Mouse (Mus musculus) intestine, postnatal 0 days (tissue): ENCODE data around the gene Krt16. TPM values are rescaled to one million over a fixed set of nuclear protein-coding genes. Genes with fewer than 3 reads are reported as not detected.

Experiments
- ATAC-seq: fragments of 200-750 bp; cut with Nextera tagmentation; 2 replicates; pipeline ENCODE4 v1.8.0; 2017; ENCODE audit warnings: mild to moderate bottlenecking, moderate TSS enrichment, moderate library complexity
- H3K27ac ChIP-seq: fragments of 300-500 bp; sonication (generic); 2 replicates; pipeline ENCODE4 v1.5.1; 2014; ENCODE audit warnings: mild to moderate bottlenecking, low read depth, low read length, moderate library complexity
- H3K27me3 ChIP-seq: fragments of 300-500 bp; sonication (generic); replicated peaks from 2 replicates; pipeline ENCODE4 v1.6.1; 2014; ENCODE audit warnings: low read length, mixed read lengths; ENCODE audit not compliant: control insufficient read depth, insufficient read depth
- H3K36me3 ChIP-seq: fragments of 300-500 bp; sonication (generic); 2 replicates; pipeline ENCODE4 v1.6.1; 2014; ENCODE audit warnings: mild to moderate bottlenecking, moderate library complexity; ENCODE audit not compliant: control insufficient read depth, insufficient read depth
- H3K4me1 ChIP-seq: fragments of 300-500 bp; sonication (generic); replicated peaks from 2 replicates; pipeline ENCODE4 v1.6.1; 2014; ENCODE audit warnings: antibody characterized with exemption, low read length, mixed read lengths; ENCODE audit not compliant: control insufficient read depth, insufficient read depth
- H3K4me2 ChIP-seq: fragments of 300-500 bp; sonication (generic); replicated peaks from 2 replicates; pipeline ENCODE4 v1.6.1; 2014; ENCODE audit warnings: low read depth, mild to moderate bottlenecking, moderate library complexity
- H3K4me3 ChIP-seq: fragments of 300-500 bp; sonication (generic); 2 replicates; pipeline ENCODE4 v1.5.1; 2014; ENCODE audit warnings: low read depth, low read length
- H3K9ac ChIP-seq: fragments of 300-500 bp; sonication (generic); 2 replicates; pipeline ENCODE4 v1.6.1; 2014; ENCODE audit warnings: mild to moderate bottlenecking, low read depth, low read length
- H3K9me3 ChIP-seq: fragments of 300-500 bp; sonication (generic); 2 replicates; pipeline ENCODE4 v1.6.1; 2016; ENCODE audit warnings: mixed run types; ENCODE audit not compliant: control insufficient read depth
- CTCF ChIP-seq: sonication (generic); IDR thresholded peaks from 2 replicates; pipeline ENCODE4 v1.5.1; 2016; ENCODE audit warnings: low read depth, mild to moderate bottlenecking, control low read depth, antibody characterized with exemption, moderate library complexity
- WGBS: fragments of 180-500 bp; shearing (Covaris S2); extraction: QIAGEN DNeasy Blood & Tissue Kit; methylation state at CpG from one replicate; pipeline ENCODE4 v1.1.7; 2014; 5-methylcytosine and 5-hydroxymethylcytosine counted together
- polyA plus RNA-seq: library from polyadenylated mRNA; unstranded; fragments of >200 nt; fragmentation: Nextera tagmentation; extraction: Ambion mirVana; gene quantifications from 2 replicates; pipeline ENCODE4 v1.2.1, GENCODE M21; 2015

The Krt16 gene
- polyA plus RNA-seq, 1 experiment from 2014 or later, result not detected

DNA sequence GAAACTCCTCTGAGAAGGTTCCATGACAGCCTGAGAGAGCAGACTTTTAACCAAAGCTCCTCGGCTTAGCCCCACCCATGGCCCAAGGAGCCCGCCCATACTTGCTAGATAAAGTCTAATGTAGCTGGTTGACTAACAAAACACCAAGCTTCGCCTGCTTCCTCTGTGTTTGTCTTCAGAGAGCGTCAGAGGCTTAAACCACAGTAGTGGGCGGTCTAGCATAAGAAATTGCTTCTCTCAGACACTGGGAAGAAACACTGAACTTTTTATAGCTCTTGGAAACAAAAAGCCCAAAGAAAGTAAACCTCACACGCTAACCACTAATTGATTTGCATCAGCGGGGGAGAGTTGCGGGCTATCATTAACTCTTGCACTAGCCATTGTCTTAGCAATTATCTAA lies 27.0 kb downstream of the Krt16 start:
- TF ChIP-seq CTCF, result no peak
- no peak overlapping the region for H3K9ac ChIP-seq
- H3K4me3 ChIP-seq, result no peak overlapping the region
- no peak overlapping the region for H3K27ac ChIP-seq
- no peaks in the 10 kb centered on the region for H3K36me3 ChIP-seq
- H3K27me3 ChIP-seq, result no peaks in the 10 kb centered on the region
- ATAC-seq, result no peak
- 47% methylated on average over 8 of the region's 8 CpGs for WGBS
- H3K9me3 ChIP-seq, result peaks cover 6% of the 10 kb centered on the region; the same call in 1 of the 2 replicates
- H3K4me2 ChIP-seq, result no peak overlapping the region
- H3K4me1 ChIP-seq, result no peaks in the 10 kb centered on the region; the same call in 1 of the 2 replicates

DNA sequence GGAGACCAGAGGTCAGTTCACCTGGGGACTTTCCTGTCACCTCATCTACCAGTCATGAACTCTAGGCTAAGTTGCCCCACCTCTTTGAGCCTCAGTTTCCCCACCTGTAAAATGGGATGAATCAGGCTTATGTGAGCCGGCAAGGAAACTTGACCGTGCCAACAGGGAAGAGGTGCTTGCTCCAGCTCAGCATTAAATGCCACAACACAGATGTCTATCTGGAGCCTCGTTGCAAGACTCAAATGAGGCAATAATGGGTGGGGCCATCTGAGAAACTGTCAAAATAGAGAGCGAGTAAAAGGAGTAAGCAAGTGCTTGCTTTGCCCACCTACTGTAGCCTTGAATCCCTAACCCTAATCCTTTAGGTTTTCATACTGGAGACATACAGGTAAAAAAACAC lies 29.4 kb downstream of the Krt16 start:
- no peak for ATAC-seq
- no peak overlapping the region for H3K27ac ChIP-seq
- no peaks in the 10 kb centered on the region for H3K9me3 ChIP-seq
- no peak overlapping the region for H3K9ac ChIP-seq
- no peaks in the 10 kb centered on the region for H3K27me3 ChIP-seq
- H3K36me3 ChIP-seq, result no peaks in the 10 kb centered on the region
- 76% methylated on average over 4 of the region's 4 CpGs for WGBS
- no peaks in the 10 kb centered on the region; the same call in 1 of the 2 replicates for H3K4me1 ChIP-seq
- TF ChIP-seq CTCF, result no peak
- no peak overlapping the region for H3K4me3 ChIP-seq
- no peak overlapping the region for H3K4me2 ChIP-seq

- Histone ChIP-seq H3K9ac (no peak overlapping the region), H3K4me3 (no peak overlapping the region), H3K27me3 (no peaks in the 10 kb centered on the region; the same call in 1 of the 2 replicates), H3K4me1 (no peaks in the 10 kb centered on the region), H3K9me3 (no peaks in the 10 kb centered on the region), H3K36me3 (no peaks in the 10 kb centered on the region), H3K27ac (no peak overlapping the region), H3K4me2 (no peak overlapping the region)
- WGBS, result 29% methylated on average over 6 of the region's 6 CpGs
- no peak for ATAC-seq
- TF ChIP-seq CTCF, result no peak
These were observed 40.2 kb downstream of the Krt16 start for GRCm38 (mm10) chr11:100208542-100208941.

DNA sequence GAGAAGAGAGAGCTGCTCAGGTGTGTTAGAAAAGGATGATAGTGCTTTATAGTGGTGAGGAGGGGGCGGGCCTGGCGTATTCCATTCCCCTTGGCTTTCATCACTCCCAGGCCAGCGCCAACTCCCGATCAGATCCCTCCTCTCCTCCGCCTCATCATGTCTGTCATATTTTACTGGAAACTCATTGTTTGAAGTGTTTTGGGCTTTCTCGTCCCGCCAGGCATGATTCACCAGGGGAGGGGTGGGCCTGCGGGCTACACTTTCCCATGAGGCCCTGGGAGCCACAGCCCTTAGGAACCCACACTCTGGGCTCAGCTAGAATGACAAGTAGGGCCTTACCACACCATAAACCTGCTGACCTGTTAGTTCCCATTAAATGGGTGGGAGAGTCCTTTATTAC lies 41.2 kb downstream of the Krt16 start, which contains the start of gene Krt14:
Gene Krt14, minus strand, starts transcription at position 51 of the 400 bp plus-strand sequence.
- 80% methylated on average over 8 of the region's 8 CpGs for WGBS
- Histone ChIP-seq H3K4me1 (no peaks in the 10 kb centered on the region), H3K9ac (no peak within 1 kb of the TSS), H3K27ac (no peak within 1 kb of the TSS), H3K36me3 (no peaks in the 10 kb centered on the region), H3K27me3 (no peaks in the 10 kb centered on the region; the same call in 1 of the 2 replicates), H3K4me3 (no peak within 1 kb of the TSS), H3K9me3 (no peaks in the 10 kb centered on the region), H3K4me2 (peak within 1 kb of the TSS; percentile 27; the same call in 1 of the 2 replicates)
- ATAC-seq, result no peak
- TF ChIP-seq CTCF, result no peak

GRCm38 (mm10) chr11:100203448-100203847 lies 45.3 kb downstream of the Krt16 start:
- Histone ChIP-seq H3K4me2 (no peak overlapping the region), H3K4me3 (no peak overlapping the region), H3K27ac (no peak overlapping the region), H3K36me3 (no peaks in the 10 kb centered on the region), H3K9me3 (no peaks in the 10 kb centered on the region), H3K4me1 (no peaks in the 10 kb centered on the region), H3K27me3 (no peaks in the 10 kb centered on the region), H3K9ac (no peak overlapping the region)
- no peak for TF ChIP-seq CTCF
- 11% methylated on average over 6 of the region's 6 CpGs for WGBS
- ATAC-seq, result no peak

DNA sequence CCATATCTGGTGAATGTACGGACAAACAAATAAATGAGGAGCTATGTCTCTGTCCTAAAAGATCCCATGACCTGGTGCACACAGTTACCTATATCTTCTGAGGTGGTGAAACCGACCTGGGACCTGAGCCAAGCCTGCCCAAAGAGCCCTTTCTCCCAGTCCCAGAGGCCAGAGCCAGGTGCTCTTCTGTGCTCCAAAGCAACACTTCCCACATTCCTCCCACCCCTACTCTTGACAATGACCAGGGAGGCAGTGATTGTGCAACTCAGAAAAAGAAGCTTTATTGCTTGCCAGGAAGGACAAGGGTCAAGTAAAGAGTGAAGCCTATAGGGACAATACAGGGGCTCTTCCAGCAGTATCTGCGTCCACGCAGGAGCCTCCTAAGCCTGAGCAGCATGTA lies 45.8 kb downstream of the Krt16 start:
- no peaks in the 10 kb centered on the region for H3K4me1 ChIP-seq
- no peak for TF ChIP-seq CTCF
- no peak for ATAC-seq
- H3K27me3 ChIP-seq, result no peaks in the 10 kb centered on the region
- H3K9me3 ChIP-seq, result no peaks in the 10 kb centered on the region
- no peak overlapping the region for H3K4me2 ChIP-seq
- H3K36me3 ChIP-seq, result no peaks in the 10 kb centered on the region
- H3K9ac ChIP-seq, result no peak overlapping the region
- no peak overlapping the region for H3K4me3 ChIP-seq
- 63% methylated on average over 4 of the region's 4 CpGs for WGBS
- H3K27ac ChIP-seq, result no peak overlapping the region
